Mouse (Mus musculus) cerebellum, adult 2 months (tissue): ENCODE measurements around the gene Ccser2. TPM values are rescaled to one million over a fixed set of nuclear protein-coding genes. Genes with fewer than 3 reads are reported as not detected.

ENCODE experiments used
- DNase-seq, 2 experiments: peaks; one replicate each; pipeline ENCODE4 v3.0.0; 2021
- H3K27ac ChIP-seq: fragments of 200-500 bp; 2 replicates; pipeline ENCODE4 v1.5.1; 2012; ENCODE audit warnings: low read length, control low read depth, inconsistent platforms; ENCODE audit not compliant: insufficient read depth
- H3K27me3 ChIP-seq: fragments of 200-500 bp; 2 replicates; pipeline ENCODE4 v1.6.1; 2012; ENCODE audit warnings: inconsistent platforms, mild to moderate bottlenecking, low read length, moderate library complexity; ENCODE audit not compliant: control insufficient read depth, insufficient read depth
- H3K4me1 ChIP-seq: fragments of 200-500 bp; 2 replicates; pipeline ENCODE4 v1.6.1; 2011; ENCODE audit warnings: low read length; ENCODE audit not compliant: control insufficient read depth, insufficient read depth
- H3K4me3 ChIP-seq: fragments of 200-500 bp; replicated peaks from 2 replicates; pipeline ENCODE3; 2011; ENCODE audit warnings: mild to moderate bottlenecking, low read depth, low read length, control low read depth; ENCODE audit not compliant: insufficient read depth
- CTCF ChIP-seq: fragments of 200-500 bp; IDR thresholded peaks from 2 replicates; pipeline ENCODE4 v1.5.1; 2011; ENCODE audit warnings: low read depth, mild to moderate bottlenecking, control low read depth, low read length, moderate library complexity, borderline replicate concordance; ENCODE audit not compliant: insufficient read depth
- POLR2A ChIP-seq: fragments of 200-500 bp; IDR thresholded peaks from 2 replicates; pipeline ENCODE4 v1.6.1; 2011; ENCODE audit warnings: low read length, control low read depth, borderline replicate concordance; ENCODE audit not compliant: insufficient read depth
- WGBS: fragments of 180-500 bp; shearing (Covaris S2); methylation state at CpG from one replicate; pipeline ENCODE4 v1.1.7; 2018; 5-methylcytosine and 5-hydroxymethylcytosine counted together
- polyA plus RNA-seq: library from polyadenylated mRNA; depleted of rRNA; stranded (reverse); fragments of >200 nt; gene quantifications from 2 replicates; pipeline ENCODE4 v1.2.3, GENCODE M21; 2012; rRNA removed

The Ccser2 gene
- polyA plus RNA-seq, 1 experiment, result 49.4 TPM

DNA sequence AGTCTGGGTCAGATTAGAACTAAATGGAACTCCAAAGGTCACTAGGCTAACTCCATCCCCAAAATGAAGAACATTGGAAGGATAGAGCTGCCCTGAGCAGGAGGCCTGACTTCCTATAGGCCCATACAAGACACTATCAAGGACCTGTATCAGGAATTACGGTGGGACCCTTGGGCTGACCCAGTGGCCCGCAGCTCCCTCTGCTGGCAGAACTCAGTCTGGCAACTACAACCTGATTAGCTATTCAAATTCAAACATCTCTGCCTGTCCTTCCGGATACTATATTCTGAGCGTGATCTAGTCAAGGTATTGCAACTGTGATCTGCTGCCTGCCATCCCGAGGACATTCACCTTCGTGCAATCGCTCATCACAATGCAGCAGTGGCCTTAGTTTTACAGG is 106.2 kb downstream of the Ccser2 start:
- 15% methylated on average over 7 of the region's 7 CpGs for WGBS

DNA sequence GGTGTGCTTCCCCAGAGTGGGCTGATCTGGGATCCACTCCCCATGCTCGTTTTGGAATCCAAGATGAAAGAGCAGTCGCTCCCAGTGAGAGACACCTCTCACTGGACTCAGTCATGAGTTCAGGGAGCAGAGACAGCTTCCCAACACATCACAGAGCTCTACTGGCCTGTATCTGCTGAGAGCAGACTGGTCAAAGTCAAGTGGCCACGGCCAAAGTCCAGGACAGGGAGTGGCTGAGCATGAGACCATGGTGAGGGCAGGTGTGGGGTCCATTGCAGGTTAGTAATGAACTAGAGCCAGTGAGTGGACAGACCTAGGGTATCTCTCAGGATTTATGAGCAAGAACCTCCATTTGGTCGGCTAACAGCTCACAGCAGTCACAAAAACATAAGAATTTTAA is 109.6 kb downstream of the Ccser2 start:
- TF ChIP-seq CTCF, result no peak
- TF ChIP-seq POLR2A, result no peak
- no peak for DNase-seq
- WGBS, result 72% methylated on average over 4 of the region's 4 CpGs

More for the DNA sequence above, 106.2 kb downstream of the Ccser2 start:
- peak in 1 of 2 experiments; percentile 25 for DNase-seq
- no peaks in the 10 kb centered on the region for H3K4me1 ChIP-seq
- no peaks in the 10 kb centered on the region for H3K27me3 ChIP-seq
- H3K4me3 ChIP-seq, result no peak overlapping the region
- TF ChIP-seq POLR2A (no peak), CTCF (peak; percentile 60)
- H3K27ac ChIP-seq, result no peak overlapping the region

DNA sequence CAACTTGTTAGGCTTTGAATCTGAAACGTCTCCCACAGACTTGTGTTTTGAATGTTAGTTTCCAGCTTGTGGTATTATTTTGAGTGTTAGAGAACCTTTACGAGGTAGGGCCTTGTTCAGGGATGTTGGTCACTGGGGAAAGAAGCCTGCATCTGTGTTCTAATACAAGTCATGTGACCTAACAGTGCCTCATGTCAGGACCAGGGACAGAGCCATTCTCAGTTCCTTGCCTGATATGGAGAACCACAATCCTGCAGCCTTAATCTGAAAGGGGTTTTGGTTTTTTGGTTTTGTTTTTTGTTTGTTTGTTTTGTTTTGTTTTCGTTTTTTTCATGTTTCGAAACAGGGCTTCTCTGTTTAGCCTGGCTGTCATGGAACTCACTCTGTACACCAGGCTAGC is 115.6 kb downstream of the Ccser2 start:
- WGBS, result 65% methylated on average over 4 of the region's 4 CpGs
- Histone ChIP-seq H3K27ac (no peak overlapping the region), H3K27me3 (no peaks in the 10 kb centered on the region), H3K4me3 (no peak overlapping the region), H3K4me1 (no peaks in the 10 kb centered on the region)
- TF ChIP-seq POLR2A (no peak), CTCF (no peak)
- no peak for DNase-seq

More for the DNA sequence above, 109.6 kb downstream of the Ccser2 start:
- H3K4me3 ChIP-seq, result no peak overlapping the region
- H3K4me1 ChIP-seq, result no peaks in the 10 kb centered on the region
- no peak overlapping the region for H3K27ac ChIP-seq
- H3K27me3 ChIP-seq, result no peaks in the 10 kb centered on the region

DNA sequence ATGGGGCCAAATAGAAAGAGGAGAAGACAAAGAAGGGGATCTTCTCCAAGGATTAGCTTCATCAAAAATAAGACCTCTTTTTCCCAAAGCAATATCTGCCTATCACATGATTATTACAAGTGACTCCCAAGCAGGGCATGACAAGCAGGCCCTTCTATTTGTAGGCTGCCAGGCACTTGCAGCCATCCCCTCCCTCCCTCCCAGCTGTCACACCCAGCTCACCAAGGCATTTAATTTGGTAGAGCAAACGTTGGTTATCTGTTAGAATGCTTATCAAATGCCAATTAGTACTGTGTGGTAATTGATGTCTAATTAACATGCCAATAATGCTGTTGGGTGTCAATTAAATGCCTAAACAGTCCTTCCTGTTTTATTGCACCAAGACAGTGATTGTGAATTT is 119.7 kb downstream of the Ccser2 start:
- H3K4me3 ChIP-seq, result no peak overlapping the region
- no peak overlapping the region for H3K27ac ChIP-seq
- no peak for DNase-seq
- H3K27me3 ChIP-seq, result no peaks in the 10 kb centered on the region
- WGBS, result 3% methylated on average over 1 of the region's 1 CpGs
- no peaks in the 10 kb centered on the region for H3K4me1 ChIP-seq
- TF ChIP-seq CTCF, result no peak
- TF ChIP-seq POLR2A, result no peak

Other genes starting within 250 kb of the Ccser2 start
- not detected in 2 replicates for gene Rgr, start 80.2 kb upstream of the Ccser2 start, polyA plus RNA-seq
- not detected in 2 replicates for gene Lrit1, start 86.1 kb upstream of the Ccser2 start, polyA plus RNA-seq
- gene Lrit2, start 99.2 kb upstream of the Ccser2 start, polyA plus RNA-seq, result not detected in 2 replicates
- gene Cdhr1, start 129.6 kb upstream of the Ccser2 start, polyA plus RNA-seq, result 1.0 and 1.1 TPM in 2 replicates
- 0.41 and 0.56 TPM in 2 replicates for gene 2610528A11Rik, start 145.2 kb upstream of the Ccser2 start, polyA plus RNA-seq
- 440 and 450 TPM in 2 replicates for gene Ghitm, start 166.5 kb upstream of the Ccser2 start, polyA plus RNA-seq